Mouse (Mus musculus) spleen, embryonic (tissue): ENCODE data around the gene Esam.

ENCODE experiments used
- CTCF ChIA-PET: fragments of 350-600 bp; sonication (Branson Sonifier 250); formaldehyde crosslinking; loops from one replicate; lab custom pipeline; 2022; lab: Charles Lee

The Esam gene

GRCm38 (mm10) chr9:37530031-37530887, 2.4 kb downstream of the Esam start:
- CTCF ChIA-PET, result interaction anchor here (0.5 kb wide), 1 partner anchor 381 kb away, joined by 5 read pairs; no protein-coding TSS in a partner anchor

- CTCF ChIA-PET, result no interaction called here
Measured at GRCm38 (mm10) chr9:37530888-37531705, 3.2 kb downstream of the Esam start.

- CTCF ChIA-PET, result no interaction called here
Measured at GRCm38 (mm10) chr9:37536851-37537250, 9.0 kb downstream of the Esam start.

- CTCF ChIA-PET, result no interaction called here
Measured at GRCm38 (mm10) chr9:37537658-37538250, 9.9 kb downstream of the Esam start.

GRCm38 (mm10) chr9:37539170-37540025, 11.5 kb downstream of the Esam start, which contains the start of gene Vsig2:
Gene Vsig2, plus strand, starts transcription at chr9:37539255.
- CTCF ChIA-PET, result no interaction called here

GRCm38 (mm10) chr9:37540226-37540625, 12.3 kb downstream of the Esam start:
- CTCF ChIA-PET, result interaction anchor here (0.6 kb wide), 1 partner anchor 146 kb away, joined by 3 read pairs; no protein-coding TSS in a partner anchor

GRCm38 (mm10) chr9:37540701-37541575, 13.1 kb downstream of the Esam start:
- CTCF ChIA-PET, result interaction anchor here (0.6 kb wide), 1 partner anchor 147 kb away, joined by 3 read pairs; no protein-coding TSS in a partner anchor

- CTCF ChIA-PET, result no interaction called here
Measured at GRCm38 (mm10) chr9:37541851-37542642, 14.2 kb downstream of the Esam start.

GRCm38 (mm10) chr9:37543869-37544440, 16.1 kb downstream of the Esam start:
- CTCF ChIA-PET, result interaction anchor here (0.9 kb wide), 1 partner anchor 14 kb away, joined by 15 read pairs; no protein-coding TSS in a partner anchor

- CTCF ChIA-PET, result interaction anchor here (0.7 to 0.9 kb wide), 2 partner anchors 14 to 117 kb away, joined by 4 to 15 read pairs; no protein-coding TSS in a partner anchor
Measured at GRCm38 (mm10) chr9:37544447-37545165, 16.7 kb downstream of the Esam start.

GRCm38 (mm10) chr9:37545166-37545610, 17.3 kb downstream of the Esam start:
- CTCF ChIA-PET, result interaction anchor here (0.7 kb wide), 1 partner anchor 117 kb away, joined by 4 read pairs; no protein-coding TSS in a partner anchor

- CTCF ChIA-PET, result no interaction called here
Measured at GRCm38 (mm10) chr9:37545847-37546452, 18.1 kb downstream of the Esam start.

GRCm38 (mm10) chr9:37546889-37547288, 19.0 kb downstream of the Esam start:
- CTCF ChIA-PET, result no interaction called here

GRCm38 (mm10) chr9:37550435-37550834, 22.6 kb downstream of the Esam start:
- CTCF ChIA-PET, result no interaction called here

- CTCF ChIA-PET, result no interaction called here
Measured at GRCm38 (mm10) chr9:37551751-37552531, 24.1 kb downstream of the Esam start.

- CTCF ChIA-PET, result no interaction called here
Measured at GRCm38 (mm10) chr9:37552536-37553293, 24.8 kb downstream of the Esam start, which contains the start of gene Nrgn. Gene Nrgn, minus strand, starts transcription at chr9:37552904.
